Mouse (Mus musculus) lung, adult 2 months (tissue): Measurements from ENCODE around the gene Timm8a1.

ENCODE experiments used
- CTCF ChIP-seq: fragments of 200-500 bp; IDR thresholded peaks from 2 replicates; pipeline ENCODE4 v1.5.1; 2011; ENCODE audit warnings: mild to moderate bottlenecking, low read length, control low read depth; ENCODE audit not compliant: insufficient read depth
- POLR2A ChIP-seq: fragments of 200-500 bp; IDR thresholded peaks from 2 replicates; pipeline ENCODE4 v1.6.1; 2011; ENCODE audit warnings: low read depth, mild to moderate bottlenecking, control low read depth, low read length, borderline replicate concordance; ENCODE audit errors: extremely low read depth

DNA sequence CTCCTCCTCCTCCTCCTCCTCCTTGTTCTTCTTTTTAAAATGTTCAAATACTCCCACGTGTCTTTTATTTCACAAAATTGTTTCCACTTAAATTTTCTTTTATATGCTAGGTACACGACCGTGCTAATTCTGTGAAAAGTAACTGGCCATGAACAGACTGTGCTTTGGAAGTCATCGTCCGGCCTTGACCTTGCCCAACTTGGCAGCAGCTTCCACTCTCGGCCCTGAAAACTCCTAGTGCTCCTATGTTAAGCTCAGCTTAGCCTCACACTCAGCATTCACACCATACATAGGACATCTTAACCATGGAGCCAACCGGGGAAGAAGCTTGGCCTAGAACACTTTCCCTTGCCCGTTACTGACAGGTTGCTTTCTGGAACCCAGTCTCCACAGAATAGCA, 41.0 kb downstream of the Timm8a1 start:
- no peak for TF ChIP-seq CTCF
- TF ChIP-seq POLR2A, result no peak
